Mouse (Mus musculus) liver, embryonic 14.5 days (tissue): Measurements from ENCODE around the gene Ntrk3. TPM values are rescaled to one million over a fixed set of nuclear protein-coding genes. Genes with fewer than 3 reads are reported as not detected.
A peak's percentile ranks its signal among the peaks of the same experiment; 100 is the strongest.

Source experiments
- ATAC-seq: fragments of 200-750 bp; cut with Nextera tagmentation; 2 replicates; pipeline ENCODE4 v1.8.0; 2017; ENCODE audit warnings: moderate number of reproducible peaks, mild to moderate bottlenecking, moderate library complexity; ENCODE audit not compliant: insufficient read depth
- DNase-seq, 3 experiments: peaks; one replicate each; pipeline ENCODE4 v3.0.0-alpha.2; 2012 to 2013; ENCODE audit warnings: low read depth in 3 of 3, low spot score in 3 of 3
- H3K27ac ChIP-seq: fragments of 300-500 bp; sonication (generic); 2 replicates; pipeline ENCODE4 v1.5.1; 2014; ENCODE audit warnings: moderate library complexity, mild to moderate bottlenecking, control low read depth, inconsistent platforms
- H3K27me3 ChIP-seq: fragments of 300-500 bp; sonication (generic); 2 replicates; pipeline ENCODE4 v1.6.1; 2014; ENCODE audit warnings: mild to moderate bottlenecking, low read length, moderate library complexity; ENCODE audit not compliant: control insufficient read depth, insufficient read depth
- H3K36me3 ChIP-seq: fragments of 300-500 bp; sonication (generic); replicated peaks from 2 replicates; pipeline ENCODE4 v1.6.1; 2014; ENCODE audit warnings: low read depth; ENCODE audit not compliant: control insufficient read depth, insufficient read depth
- H3K4me1 ChIP-seq, 2 experiments: fragments of 200-500 bp in 1 of 2; fragments of 300-500 bp in 1 of 2; sonication (generic) in 1 of 2; replicated peaks; 2 replicates each; pipeline ENCODE4 v1.6.1; 2012 to 2014; ENCODE audit warnings: antibody characterized with exemption in 1 of 2, inconsistent platforms in 1 of 2, low read length in 1 of 2; ENCODE audit not compliant: control insufficient read depth in 2 of 2, insufficient read depth in 2 of 2
- H3K4me2 ChIP-seq: fragments of 300-500 bp; sonication (generic); 2 replicates; pipeline ENCODE4 v1.6.1; 2014; ENCODE audit warnings: low read depth, mild to moderate bottlenecking, control low read depth, moderate library complexity
- H3K4me3 ChIP-seq, 2 experiments: fragments of 200-500 bp in 1 of 2; fragments of 300-500 bp in 1 of 2; sonication (generic) in 1 of 2; 2 replicates each; pipeline ENCODE4 v1.5.1; 2012 to 2014; ENCODE audit warnings: low read depth in 2 of 2, low read length in 2 of 2, mild to moderate bottlenecking in 2 of 2, control low read depth in 1 of 2, inconsistent platforms in 1 of 2, moderate library complexity in 1 of 2; ENCODE audit not compliant: insufficient read depth in 1 of 2
- H3K9ac ChIP-seq: fragments of 300-500 bp; sonication (generic); replicated peaks from 2 replicates; pipeline ENCODE4 v1.6.1; 2014; ENCODE audit warnings: mild to moderate bottlenecking, control low read depth, moderate library complexity
- H3K9me3 ChIP-seq: fragments of 300-500 bp; sonication (generic); 2 replicates; pipeline ENCODE4 v1.6.1; 2016; ENCODE audit warnings: low read length, mixed read lengths; ENCODE audit not compliant: control insufficient read depth
- CTCF ChIP-seq: IDR thresholded peaks from 2 replicates; pipeline ENCODE4 v1.5.1; 2016; ENCODE audit warnings: antibody characterized with exemption, low read depth, control low read depth
- EP300 ChIP-seq: IDR thresholded peaks from 2 replicates; pipeline ENCODE4 v1.6.1; 2016; ENCODE audit warnings: antibody characterized with exemption, low read depth
- WGBS: fragments of 180-500 bp; shearing (Covaris S2); extraction: QIAGEN DNeasy Blood & Tissue Kit; methylation state at CpG from one replicate; pipeline ENCODE4 v1.1.7; 2014; ENCODE audit not compliant: insufficient replicate concordance; 5-methylcytosine and 5-hydroxymethylcytosine counted together
- polyA plus RNA-seq, 2 experiments: library from polyadenylated mRNA; depleted of rRNA in 1 of 2; stranded (reverse) in 1 of 2; unstranded in 1 of 2; fragments of >200 nt; fragmentation: Nextera tagmentation in 1 of 2; extraction: Ambion mirVana in 1 of 2; gene quantifications; 2 replicates each; pipeline versions ENCODE4 v1.2.1 to v1.2.3; 2012 to 2014

Ntrk3 gene
- polyA plus RNA-seq, 2 experiments = 0.14 to 0.25 TPM

DNA sequence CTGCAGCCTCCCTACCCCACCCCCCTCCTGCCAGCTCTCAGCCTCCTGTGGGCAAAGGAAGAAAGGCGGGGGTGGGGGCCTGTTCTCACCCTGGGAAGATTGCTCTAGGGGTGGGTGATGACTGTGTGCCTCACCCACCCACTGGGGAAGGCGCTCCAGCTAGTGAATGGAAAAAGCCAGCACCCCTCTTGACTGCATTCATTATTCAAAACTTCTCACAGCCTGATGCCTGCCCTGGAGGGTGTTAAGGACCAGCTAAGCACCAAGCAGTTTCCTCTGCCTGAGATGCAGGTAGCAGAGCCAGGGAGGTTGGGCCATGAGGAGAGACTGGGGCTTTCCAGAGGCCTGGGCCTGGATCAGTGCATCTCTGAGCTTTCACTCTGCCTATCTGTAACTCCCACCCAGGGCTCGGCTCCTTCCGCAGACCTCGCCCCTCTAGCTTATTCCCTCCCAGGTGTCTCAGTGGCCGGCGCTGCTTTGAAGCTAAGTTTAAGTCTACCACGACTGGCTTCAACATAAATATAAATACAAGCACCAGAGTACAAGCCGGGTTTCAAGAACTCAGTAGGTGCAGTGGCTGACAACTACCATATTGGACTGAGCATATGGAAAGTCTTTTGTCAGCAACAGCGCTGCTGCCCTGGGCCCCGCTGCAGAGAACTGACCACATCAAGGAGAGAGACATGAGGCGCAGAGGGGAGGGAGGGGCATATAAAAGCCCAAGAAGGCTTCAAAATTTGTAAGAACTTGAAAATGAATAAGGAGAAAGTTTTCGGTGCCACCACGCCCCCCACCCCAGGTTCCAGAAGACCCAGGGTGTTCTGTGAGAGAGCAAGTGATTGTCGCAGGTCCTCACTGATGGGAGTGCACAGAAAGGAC, 140.3 kb downstream of the Ntrk3 start:
- Histone ChIP-seq H3K4me2 (no peak overlapping the region), H3K9ac (no peak overlapping the region), H3K4me1 (no peaks in the 10 kb centered on the region), H3K4me3 (no peak overlapping the region), H3K27ac (no peak overlapping the region), H3K27me3 (no peaks in the 10 kb centered on the region), H3K9me3 (no peaks in the 10 kb centered on the region), H3K36me3 (no peaks in the 10 kb centered on the region)
- TF ChIP-seq EP300 = no peak
- no peak for TF ChIP-seq CTCF
- ATAC-seq (no peak), DNase-seq (no peak)
- WGBS = 16% methylated on average over 15 of the region's 15 CpGs

DNA sequence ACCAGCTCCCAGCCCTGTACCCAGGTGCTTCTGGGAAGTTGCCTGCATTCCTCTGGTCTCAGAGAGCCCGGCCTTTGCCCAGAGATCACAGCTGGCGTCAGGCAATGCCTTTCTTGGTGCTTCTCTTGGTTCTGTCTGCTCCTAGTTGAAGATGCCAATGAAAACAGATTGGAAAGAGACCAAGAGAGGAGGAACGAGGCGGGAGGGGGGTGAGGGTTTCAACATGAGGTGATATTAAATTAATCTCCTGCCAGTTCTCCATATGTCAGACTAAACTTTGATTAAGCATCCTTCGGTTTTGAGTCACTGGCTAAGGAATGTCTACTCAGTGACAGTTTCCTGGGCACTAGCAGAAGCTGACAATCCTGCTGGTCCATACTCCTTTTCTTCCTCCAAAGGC, 141.3 kb downstream of the Ntrk3 start:
- H3K27me3 ChIP-seq = no peaks in the 10 kb centered on the region
- no peak for TF ChIP-seq CTCF
- no peak for TF ChIP-seq EP300
- no peak for ATAC-seq
- H3K4me3 ChIP-seq = no peak overlapping the region
- H3K4me1 ChIP-seq = no peaks in the 10 kb centered on the region
- 42% methylated on average over 5 of the region's 5 CpGs for WGBS
- H3K9ac ChIP-seq = no peak overlapping the region
- H3K27ac ChIP-seq = no peak overlapping the region
- H3K4me2 ChIP-seq = no peak overlapping the region
- no peaks in the 10 kb centered on the region for H3K36me3 ChIP-seq
- no peaks in the 10 kb centered on the region for H3K9me3 ChIP-seq
- no peak for DNase-seq

DNA sequence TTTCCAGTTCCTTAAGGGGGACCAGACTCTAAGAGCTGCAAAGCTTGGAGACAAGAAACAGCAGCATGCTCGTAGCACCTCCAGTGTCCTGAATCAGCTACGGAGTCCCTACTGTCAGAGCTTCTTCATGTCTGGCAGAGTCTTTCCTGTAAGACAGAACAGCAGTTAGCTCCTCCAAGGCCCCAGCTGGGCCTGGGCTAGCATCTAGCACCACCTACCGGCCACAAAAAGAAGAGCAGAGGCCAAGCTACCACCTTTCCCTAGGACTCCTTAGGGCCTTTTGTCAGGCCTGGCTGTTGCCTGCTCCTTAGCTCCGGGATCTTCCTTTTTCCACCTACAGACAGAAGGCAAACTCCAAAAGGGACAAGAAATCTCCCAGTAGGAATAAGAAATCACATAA, 141.9 kb downstream of the Ntrk3 start:
- no peak overlapping the region for H3K4me3 ChIP-seq
- no peak for ATAC-seq

DNA sequence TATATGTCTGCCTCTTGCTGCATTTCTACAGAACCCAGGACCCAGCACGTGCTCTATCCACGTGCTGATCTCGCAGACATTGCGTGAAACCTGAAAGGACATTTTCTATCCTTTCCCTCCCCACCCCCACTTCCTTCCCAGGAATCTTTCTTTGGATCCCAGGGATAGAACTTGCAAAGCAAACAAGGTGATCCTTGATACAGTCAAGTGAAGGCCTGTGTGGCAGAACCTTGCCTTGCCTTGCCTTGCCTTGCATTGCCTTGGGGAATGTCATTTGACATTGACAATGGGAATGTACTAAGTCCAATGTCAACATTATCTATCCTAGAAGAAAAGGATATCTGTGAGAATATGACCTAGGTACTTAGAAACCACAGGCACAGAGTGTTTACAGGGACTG, 144.9 kb downstream of the Ntrk3 start:
- DNase-seq = no peak
- TF ChIP-seq CTCF (no peak), EP300 (no peak)
- Histone ChIP-seq H3K9me3 (no peaks in the 10 kb centered on the region), H3K4me3 (no peak overlapping the region), H3K9ac (no peak overlapping the region), H3K36me3 (no peaks in the 10 kb centered on the region), H3K27ac (no peak overlapping the region), H3K4me2 (no peak overlapping the region), H3K4me1 (no peaks in the 10 kb centered on the region), H3K27me3 (no peaks in the 10 kb centered on the region)
- WGBS = 63% methylated on average over 4 of the region's 4 CpGs
- no peak for ATAC-seq

More for the DNA sequence above, 141.9 kb downstream of the Ntrk3 start:
- Histone ChIP-seq H3K9me3 (no peaks in the 10 kb centered on the region), H3K4me1 (no peaks in the 10 kb centered on the region), H3K9ac (no peak overlapping the region), H3K4me2 (no peak overlapping the region), H3K36me3 (no peaks in the 10 kb centered on the region), H3K27me3 (no peaks in the 10 kb centered on the region), H3K27ac (no peak overlapping the region)
- WGBS = 5% methylated on average over 4 of the region's 4 CpGs
- TF ChIP-seq CTCF (peak; percentile 83), EP300 (no peak)
- DNase-seq = peak in 1 of 3 experiments; percentile 3

DNA sequence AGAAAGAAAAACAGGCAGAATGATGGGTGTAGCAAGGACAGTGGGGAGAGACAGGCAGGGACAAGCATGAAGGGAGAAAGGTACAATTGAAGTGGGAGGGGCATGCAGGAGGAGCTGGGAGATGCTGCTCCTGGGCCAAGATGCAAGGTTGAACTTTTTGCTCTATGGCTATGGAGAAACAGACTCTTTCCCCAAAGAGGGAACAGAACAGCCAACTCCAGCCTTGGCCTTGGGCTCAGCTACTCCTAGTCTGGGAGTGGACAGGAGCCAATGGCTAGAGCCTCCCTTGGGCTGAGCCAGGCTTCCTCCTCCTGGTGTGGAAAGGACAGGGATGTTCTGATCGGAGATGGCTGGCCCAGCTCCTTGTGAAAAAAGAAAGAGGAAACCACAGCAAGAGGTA, 145.6 kb downstream of the Ntrk3 start:
- Histone ChIP-seq H3K4me2 (no peak overlapping the region), H3K27ac (no peak overlapping the region), H3K9ac (no peak overlapping the region), H3K27me3 (no peaks in the 10 kb centered on the region), H3K36me3 (no peaks in the 10 kb centered on the region), H3K4me1 (no peaks in the 10 kb centered on the region), H3K4me3 (no peak overlapping the region), H3K9me3 (no peaks in the 10 kb centered on the region)
- TF ChIP-seq EP300 (no peak), CTCF (no peak)
- no peak for DNase-seq
- WGBS = 100% methylated on average over 1 of the region's 1 CpGs
- ATAC-seq = no peak
